Mouse (Mus musculus): ENCODE measurements around the gene Nkiras2. TPM values are rescaled to one million over a fixed set of nuclear protein-coding genes. Genes with fewer than 3 reads are reported as not detected.

Gene Nkiras2
- total and polyA plus RNA-seq, 3 experiments, result 53.8 to 70.0 (median 60.0) TPM

- H3K4me2 ChIP-seq (ENCODE audit: insufficient read depth, low read depth, poor library complexity, severe bottlenecking), result peak overlapping the region; percentile 41; the same call in 1 of the 2 replicates
- H3K4me1 ChIP-seq (ENCODE audit: control insufficient read depth in 1 of 2, insufficient read depth in 2 of 2), result peaks cover 57 to 97% of the 10 kb centered on the region in 2 experiments
- dilution Hi-C loops (cut with MboI; ENCODE audit: extremely low pct_ligation_motif_present, extremely low pct_unique_long_range_greater_than_20kb, low sequenced_read_pairs), result no loop called here
- H3K4me3 ChIP-seq (replicated peaks in 1 of 3; ENCODE audit: low read depth in 2 of 3, low read length in 2 of 3, poor library complexity in 1 of 3), result peak overlapping the region; percentile 7 to 36 (median 10)
- TF ChIP-seq MAX (IDR thresholded peaks at IDR 0.05; ENCODE audit: low read length) (no peak), BHLHE40 (IDR thresholded peaks at IDR 0.05; ENCODE audit: low read depth, low read length) (peak; percentile 57), POLR2AphosphoS2 (IDR thresholded peaks at IDR 0.05; ENCODE audit: low read depth, low read length) (no peak), USF2 (conservative IDR thresholded peaks at IDR 0.05; ENCODE audit: low read depth, low read length) (no peak), GABPA (IDR thresholded peaks at IDR 0.05; ENCODE audit: insufficient replicate concordance, low read depth, low read length) (no peak), CHD1 (IDR thresholded peaks at IDR 0.05; ENCODE audit: low read depth, low read length) (no peak), SIN3A (IDR thresholded peaks at IDR 0.05; ENCODE audit: low read length) (peak; percentile 76; the same call in 1 of the 2 replicates), PAX5 (IDR thresholded peaks at IDR 0.05; ENCODE audit: low read length) (no peak), CTCF (conservative IDR thresholded peaks at IDR 0.05 in 1 of 2, IDR thresholded peaks at IDR 0.05 in 1 of 2; ENCODE audit: low read depth in 2 of 2, low read length in 2 of 2) (no peak), MAFK (IDR thresholded peaks at IDR 0.05; ENCODE audit: insufficient replicate concordance, low read length) (no peak), TBP (conservative IDR thresholded peaks at IDR 0.05; ENCODE audit: low read depth, low read length) (peak; percentile 42; the same call in 1 of the 2 replicates), JUN (IDR thresholded peaks at IDR 0.05; ENCODE audit: insufficient read depth, low read depth, low read length) (no peak), RAD21 (IDR thresholded peaks at IDR 0.05; ENCODE audit: low read depth, low read length) (no peak), MXI1 (IDR thresholded peaks at IDR 0.05; ENCODE audit: low read depth, low read length) (0 out of 2 replicates have a peak, but pooled peaks have one; percentile 54), TCF12 (IDR thresholded peaks at IDR 0.05; ENCODE audit: low read depth, low read length) (peak; percentile 97), ELF1 (IDR thresholded peaks at IDR 0.05; ENCODE audit: low read depth, low read length) (peak; percentile 77), JUND (conservative IDR thresholded peaks at IDR 0.05; ENCODE audit: low read depth, low read length) (no peak), NELFE (IDR thresholded peaks at IDR 0.05; ENCODE audit: low read depth, low read length) (no peak), ETS1 (conservative IDR thresholded peaks at IDR 0.05; ENCODE audit: low read depth, low read length) (peak; percentile 78), EP300 (IDR thresholded peaks at IDR 0.05; ENCODE audit: low read length) (peak; percentile 94), MEF2A (IDR thresholded peaks at IDR 0.05; ENCODE audit: borderline replicate concordance, low read depth, low read length) (peak; percentile 86; the same call in 1 of the 2 replicates), USF1 (IDR thresholded peaks at IDR 0.05; ENCODE audit: low read depth, low read length) (no peak), SMC3 (IDR thresholded peaks at IDR 0.05; ENCODE audit: low read depth, low read length) (no peak), CHD2 (IDR thresholded peaks at IDR 0.05; ENCODE audit: low read length) (no peak), IRF4 (IDR thresholded peaks at IDR 0.05; ENCODE audit: low read depth, low read length) (peak; percentile 92), NRF1 (IDR thresholded peaks at IDR 0.05; ENCODE audit: low read depth, low read length) (no peak), ZMIZ1 (IDR thresholded peaks at IDR 0.05; ENCODE audit: low read depth, low read length) (no peak), ZC3H11A (IDR thresholded peaks at IDR 0.05; ENCODE audit: low read depth, low read length) (no peak), E2F4 (IDR thresholded peaks at IDR 0.05; ENCODE audit: insufficient replicate concordance, low read depth, low read length) (no peak), MYC (IDR thresholded peaks at IDR 0.05; ENCODE audit: low read depth, low read length) (no peak; the same call in 1 of the 2 replicates), UBTF (IDR thresholded peaks at IDR 0.05; ENCODE audit: low read depth, low read length) (no peak), MAZ (IDR thresholded peaks at IDR 0.05; ENCODE audit: low read depth, low read length) (peak; percentile 73; the same call in 1 of the 2 replicates), HCFC1 (IDR thresholded peaks at IDR 0.05; ENCODE audit: low read depth, low read length) (no peak), ZKSCAN1 (IDR thresholded peaks at IDR 0.05; ENCODE audit: borderline replicate concordance, low read depth, low read length) (no peak), POLR2A (IDR thresholded peaks at IDR 0.05; ENCODE audit: low read depth, low read length) (peak; percentile 46), KAT2A (IDR thresholded peaks at IDR 0.05; ENCODE audit: insufficient replicate concordance, low read length) (no peak), ZNF384 (IDR thresholded peaks at IDR 0.05; ENCODE audit: low read depth, low read length) (no peak), RCOR1 (conservative IDR thresholded peaks at IDR 0.05; ENCODE audit: low read depth, low read length) (peak; percentile 82; the same call in 1 of the 2 replicates)
- H3K27ac ChIP-seq (ENCODE audit: insufficient read depth, low read depth), result peak overlapping the region; percentile 83
- H3K79me2 ChIP-seq (replicated peaks; ENCODE audit: control insufficient read depth, extremely low read depth, insufficient read depth, poor library complexity, severe bottlenecking), result peaks cover 18% of the 10 kb centered on the region
- DNase-seq (ENCODE audit: extremely low read depth), result peak; percentile 80
- in situ Hi-C loops (cut with MboI; ENCODE audit: low pct_ligation_motif_present, low pct_unique_long_range_greater_than_20kb, low sequenced_read_pairs), result no loop called here
- no peaks in the 10 kb centered on the region for H3K27me3 ChIP-seq (replicated peaks)
- no peaks in the 10 kb centered on the region for H3K9me3 ChIP-seq (replicated peaks; ENCODE audit: low read length)
- H3K9ac ChIP-seq (ENCODE audit: insufficient read depth, low read depth), result no peak overlapping the region
- H3K36me3 ChIP-seq (replicated peaks in 1 of 2; ENCODE audit: control insufficient read depth in 1 of 2, insufficient read depth in 1 of 2, low read length in 1 of 2), result peaks cover 81 to 95% of the 10 kb centered on the region in 2 experiments
Observed at GRCm38 (mm10) chr11:100584561-100584961, 34.5 kb upstream of the Nkiras2 start.
